Comparison of ENCODE assay signal across 8 mouse cellular contexts in genomic region chr13:73772655-73773054, GRCm38 (mm10). TPM values are rescaled to one million over a fixed set of nuclear protein-coding genes. Genes with fewer than 3 reads are reported as not detected.
DNase-seq lines count a peak whose midpoint lies in the region; ATAC-seq lines count a peak whose summit lies in the region.

No protein-coding gene starts in this region.

- H3K9ac ChIP-seq in hindbrain, embryonic 11.5 days (ENCODE audit: low read depth, low read length) = no peak overlapping the region; the same call in 1 of the 2 replicates

- peaks cover 64% of the 10 kb centered on the region for H3K36me3 ChIP-seq in hindbrain, embryonic 10.5 days
- H3K36me3 ChIP-seq in hindbrain, embryonic 11.5 days (ENCODE audit: control insufficient read depth, insufficient read depth, low read length) = no peaks in the 10 kb centered on the region

- no peak for ATAC-seq in hindbrain, embryonic 11.5 days (ENCODE audit: low FRiP score)

- H3K27me3 ChIP-seq in hindbrain, embryonic 10.5 days (ENCODE audit: insufficient read depth, poor library complexity, severe bottlenecking) = no peaks in the 10 kb centered on the region
- no peaks in the 10 kb centered on the region for H3K27me3 ChIP-seq in hindbrain, embryonic 11.5 days (ENCODE audit: control insufficient read depth, insufficient read depth, low read length)

- H3K27ac ChIP-seq in hindbrain, embryonic 10.5 days = peak overlapping the region; percentile 13; the same call in 1 of the 2 replicates
- H3K27ac ChIP-seq in hindbrain, embryonic 11.5 days (ENCODE audit: low read depth, low read length) = no peak overlapping the region

- peaks cover 65% of the 10 kb centered on the region for H3K4me1 ChIP-seq in hindbrain, embryonic 10.5 days (replicated peaks)
- H3K4me1 ChIP-seq in hindbrain, embryonic 11.5 days (replicated peaks; ENCODE audit: control insufficient read depth, insufficient read depth, low read length) = no peaks in the 10 kb centered on the region; the same call in 1 of the 2 replicates

- H3K4me2 ChIP-seq in hindbrain, embryonic 11.5 days (replicated peaks; ENCODE audit: low read depth, low read length) = no peak overlapping the region

- 62% methylated on average over 2 of the region's 2 CpGs for WGBS in hindbrain, embryonic 10.5 days
- 74% methylated on average over 2 of the region's 2 CpGs for WGBS in hindbrain, embryonic 11.5 days

- no peaks in the 10 kb centered on the region for H3K9me3 ChIP-seq in hindbrain, embryonic 10.5 days
- H3K9me3 ChIP-seq in hindbrain, embryonic 11.5 days (ENCODE audit: control insufficient read depth, low read length) = no peaks in the 10 kb centered on the region

- H3K4me3 ChIP-seq in hindbrain, embryonic 10.5 days = no peak overlapping the region
- H3K4me3 ChIP-seq in hindbrain, embryonic 11.5 days (ENCODE audit: low read depth, low read length) = no peak overlapping the region

- no peak for DNase-seq in hindbrain, embryonic 10.5 days (ENCODE audit: low spot score)
- no peak for DNase-seq in hindbrain, embryonic 11.5 days (ENCODE audit: low spot score)
- DNase-seq in T-cell, adult 2 months (ENCODE audit: low spot score) = peak; percentile 81
- DNase-seq in kidney, postnatal 14 days = peak; percentile 41
- peak; percentile 43 for DNase-seq in natural killer cell, adult 2 months (ENCODE audit: low spot score in 2 of 2)
- no peak for DNase-seq in retina, postnatal 1 day
- no peak for DNase-seq in left cerebral cortex, adult 11 months (ENCODE audit: low spot score)
- DNase-seq in embryo, embryonic 10 days (ENCODE audit: low spot score) = no peak

RNA-seq across cellular contexts. Expression of gene Slc12a7, which starts 39.8 kb away (rescaled TPM):
- polyA plus RNA-seq in hindbrain, embryonic 10.5 days (2016; fragmentation: Nextera tagmentation; extraction: Ambion mirVana) = 43.4 and 53.4 TPM in 2 replicates
- polyA plus RNA-seq in hindbrain, embryonic 11.5 days (2014; fragmentation: Nextera tagmentation; extraction: Ambion mirVana) = 34.2 and 34.8 TPM in 2 replicates

Comparison
In these comparisons a context has a peak if more than half of its experiments do, and no peak if none do; other contexts are left out.
1. DNase-seq: peak in T-cell, adult 2 months (single experiment), kidney, postnatal 14 days (single experiment) and natural killer cell, adult 2 months (2 of 2); none in hindbrain, embryonic 10.5 days (single experiment), hindbrain, embryonic 11.5 days (single experiment), retina, postnatal 1 day (single experiment), left cerebral cortex, adult 11 months (single experiment) and embryo, embryonic 10 days (single experiment).